Mouse (Mus musculus) MEL (cell line): ENCODE results near the gene Slc25a11. TPM values are rescaled to one million over a fixed set of nuclear protein-coding genes. Genes with fewer than 3 reads are reported as not detected.

Experiments
- DNase-seq: peaks from one replicate; pipeline ENCODE4 v3.0.0; 2011; ENCODE audit warnings: low read depth, low spot score
- H3K27ac ChIP-seq: 2 replicates; pipeline ENCODE4 v1.5.1; 2012; ENCODE audit warnings: low read depth, mild to moderate bottlenecking, control low read depth, low read length, moderate library complexity; ENCODE audit not compliant: control insufficient read depth
- H3K27me3 ChIP-seq, 2 experiments: fragments of 150-350 bp in 1 of 2; sonication (generic) in 1 of 2; 2 replicates each; pipeline ENCODE4 v1.6.1; 2012; ENCODE audit warnings: low read length in 2 of 2, mild to moderate bottlenecking in 2 of 2, improper control_type of control experiment in 1 of 2, moderate library complexity in 1 of 2; ENCODE audit not compliant: insufficient read depth in 2 of 2, control insufficient read depth in 1 of 2
- H3K36me3 ChIP-seq, 2 experiments: 2 replicates each; pipeline ENCODE4 v1.6.1; 2012 to 2014; ENCODE audit warnings: low read length in 2 of 2, improper control_type of control experiment in 1 of 2, inconsistent platforms in 1 of 2, mild to moderate bottlenecking in 1 of 2; ENCODE audit not compliant: insufficient read depth in 2 of 2, control insufficient read depth in 1 of 2
- H3K4me1 ChIP-seq, 2 experiments: fragments of 150-350 bp in 1 of 2; sonication (generic) in 1 of 2; 2 replicates each; pipeline ENCODE4 v1.6.1; 2012; ENCODE audit warnings: low read length in 2 of 2, improper control_type of control experiment in 1 of 2, mild to moderate bottlenecking in 1 of 2; ENCODE audit not compliant: insufficient read depth in 2 of 2, control insufficient read depth in 1 of 2
- H3K4me3 ChIP-seq, 2 experiments: fragments of 150-350 bp in 1 of 2; sonication (generic) in 1 of 2; 2 replicates each; pipeline ENCODE4 v1.5.1; 2012; ENCODE audit warnings: low read depth in 2 of 2, low read length in 2 of 2, mild to moderate bottlenecking in 2 of 2, moderate library complexity in 2 of 2, control low read depth in 1 of 2, improper control_type of control experiment in 1 of 2; ENCODE audit not compliant: control insufficient read depth in 1 of 2, insufficient read depth in 1 of 2
- H3K79me2 ChIP-seq: 2 replicates; pipeline ENCODE4 v1.6.1; 2012; ENCODE audit warnings: mild to moderate bottlenecking, low read length, moderate library complexity; ENCODE audit not compliant: control insufficient read depth, poor library complexity, insufficient read depth
- H3K9ac ChIP-seq: 2 replicates; pipeline ENCODE4 v1.6.1; 2012; ENCODE audit warnings: low read depth, mild to moderate bottlenecking, control low read depth, low read length, moderate library complexity; ENCODE audit not compliant: control insufficient read depth, poor library complexity, severe bottlenecking
- H3K9me3 ChIP-seq: fragments of 150-350 bp; sonication (generic); replicated peaks from 2 replicates; pipeline ENCODE4 v1.6.1; 2012; ENCODE audit warnings: mild to moderate bottlenecking, low read length, improper control_type of control experiment, moderate library complexity; ENCODE audit not compliant: insufficient read depth
- CHD1 ChIP-seq: IDR thresholded peaks from 2 replicates; pipeline ENCODE4 v1.6.1; 2012; ENCODE audit warnings: low read depth, mild to moderate bottlenecking, inconsistent platforms, low read length, improper control_type of control experiment
- CHD2 ChIP-seq: IDR thresholded peaks from 2 replicates; pipeline ENCODE4 v1.6.1; 2011; ENCODE audit warnings: low read length, improper control_type of control experiment
- E2F4 ChIP-seq: IDR thresholded peaks from 2 replicates; pipeline ENCODE4 v1.6.1; 2011; ENCODE audit warnings: low read depth, low read length, improper control_type of control experiment, borderline replicate concordance
- ELF1 ChIP-seq: IDR thresholded peaks from 2 replicates; pipeline ENCODE4 v1.6.1; 2014; ENCODE audit warnings: low read depth, mild to moderate bottlenecking, inconsistent platforms, low read length, improper control_type of control experiment, moderate library complexity
- EP300 ChIP-seq, 2 experiments: IDR thresholded peaks; 2 replicates each; pipeline ENCODE4 v1.6.1; 2011; ENCODE audit warnings: improper control_type of control experiment in 2 of 2, low read length in 2 of 2, low read depth in 1 of 2, mild to moderate bottlenecking in 1 of 2
- GABPA ChIP-seq: IDR thresholded peaks from 2 replicates; pipeline ENCODE4 v1.6.1; 2012; ENCODE audit warnings: low read depth, mild to moderate bottlenecking, inconsistent platforms, low read length, improper control_type of control experiment, moderate library complexity
- GATA1 ChIP-seq: IDR thresholded peaks from 2 replicates; pipeline ENCODE4 v1.6.1; 2011; ENCODE audit warnings: low read depth, low read length, improper control_type of control experiment
- HCFC1 ChIP-seq: IDR thresholded peaks from 2 replicates; pipeline ENCODE4 v1.6.1; 2012; ENCODE audit warnings: low read depth, mild to moderate bottlenecking, inconsistent platforms, low read length, improper control_type of control experiment, moderate library complexity
- KAT2A ChIP-seq: conservative IDR thresholded peaks from 2 replicates; pipeline ENCODE4 v1.6.1; 2012; ENCODE audit warnings: low read depth, low read length, improper control_type of control experiment, inconsistent platforms
- MAX ChIP-seq: IDR thresholded peaks from 2 replicates; pipeline ENCODE4 v1.6.1; 2011; ENCODE audit warnings: low read length, improper control_type of control experiment
- MAZ ChIP-seq: IDR thresholded peaks from 2 replicates; pipeline ENCODE4 v1.6.1; 2012; ENCODE audit warnings: low read depth, mild to moderate bottlenecking, inconsistent platforms, low read length, improper control_type of control experiment
- MXI1 ChIP-seq: IDR thresholded peaks from 2 replicates; pipeline ENCODE4 v1.6.1; 2011; ENCODE audit warnings: mild to moderate bottlenecking, low read depth, low read length, improper control_type of control experiment
- MYB ChIP-seq: IDR thresholded peaks from 2 replicates; pipeline ENCODE4 v1.6.1; 2011; ENCODE audit warnings: mild to moderate bottlenecking, low read depth, low read length, improper control_type of control experiment
- MYC ChIP-seq: IDR thresholded peaks from 2 replicates; pipeline ENCODE4 v1.6.1; 2011; ENCODE audit warnings: low read depth, mild to moderate bottlenecking, low read length, improper control_type of control experiment, moderate library complexity
- NELFE ChIP-seq: IDR thresholded peaks from 2 replicates; pipeline ENCODE4 v1.6.1; 2011; ENCODE audit warnings: low read depth, low read length, improper control_type of control experiment
- POLR2A ChIP-seq, 2 experiments: IDR thresholded peaks; 2 replicates each; pipeline ENCODE4 v1.6.1; 2011 to 2012; ENCODE audit warnings: low read length in 2 of 2, mild to moderate bottlenecking in 2 of 2, control low read depth in 1 of 2, improper control_type of control experiment in 1 of 2, low read depth in 1 of 2, moderate library complexity in 1 of 2; ENCODE audit not compliant: control insufficient read depth in 1 of 2, insufficient read depth in 1 of 2, poor library complexity in 1 of 2
- POLR2AphosphoS2 ChIP-seq: IDR thresholded peaks from 2 replicates; pipeline ENCODE4 v1.6.1; 2011; ENCODE audit warnings: low read length, improper control_type of control experiment
- SMC3 ChIP-seq: IDR thresholded peaks from 2 replicates; pipeline ENCODE4 v1.6.1; 2011; ENCODE audit warnings: low read depth, low read length, improper control_type of control experiment
- TAL1 ChIP-seq: IDR thresholded peaks from 2 replicates; pipeline ENCODE4 v1.6.1; 2012; ENCODE audit warnings: mild to moderate bottlenecking, inconsistent platforms, low read length, moderate library complexity, mixed read lengths
- USF1 ChIP-seq: IDR thresholded peaks from 2 replicates; pipeline ENCODE4 v1.6.1; 2014; ENCODE audit warnings: low read depth, mild to moderate bottlenecking, inconsistent platforms, low read length, improper control_type of control experiment, moderate library complexity
- USF2 ChIP-seq, 2 experiments: IDR thresholded peaks; 2 replicates each; pipeline ENCODE4 v1.6.1; 2011 to 2012; ENCODE audit warnings: improper control_type of control experiment in 2 of 2, low read length in 2 of 2, borderline replicate concordance in 1 of 2, inconsistent platforms in 1 of 2, low read depth in 1 of 2, mild to moderate bottlenecking in 1 of 2; ENCODE audit not compliant: insufficient read depth in 1 of 2
- polyA plus RNA-seq, 2 experiments: library from polyadenylated mRNA; stranded (reverse) in 1 of 2; unstranded in 1 of 2; fragments of >175 nt in 1 of 2; fragments of >200 nt in 1 of 2; gene quantifications; 2 replicates each; pipeline versions ENCODE4 v1.2.1 to v1.2.4; 2012; ENCODE audit warnings: low replicate concordance in 2 of 2, low read depth in 1 of 2; ENCODE audit not compliant: insufficient read length in 2 of 2, insufficient read depth in 1 of 2, missing spikeins in 1 of 2
- total RNA-seq: library from RNA; depleted of rRNA; stranded (reverse); fragments of 300-350 nt; gene quantifications from 2 replicates; pipeline ENCODE4 v1.2.3, GENCODE M21; 2012

Slc25a11 gene
- total and polyA plus RNA-seq, 3 experiments: 96.3 to 145 (median 114) TPM

GRCm38 (mm10) chr11:70679361-70679760 lies 32.1 kb upstream of the Slc25a11 start:
- Histone ChIP-seq H3K36me3 (peaks cover 0 to 5% of the 10 kb centered on the region in 2 experiments; a peak in 2 of 4 replicates), H3K27me3 (no peaks in the 10 kb centered on the region), H3K9me3 (no peaks in the 10 kb centered on the region), H3K79me2 (no peaks in the 10 kb centered on the region), H3K4me3 (no peak overlapping the region), H3K4me1 (peaks cover 0 to 4% of the 10 kb centered on the region in 2 experiments; a peak in 3 of 4 replicates), H3K9ac (no peak overlapping the region), H3K27ac (no peak overlapping the region)
- DNase-seq: no peak
- no peak for TF ChIP-seq HCFC1
- TF ChIP-seq CHD2: no peak
- no peak for TF ChIP-seq USF2 (IDR thresholded peaks at IDR 0.05; ENCODE audit: borderline replicate concordance in 1 of 2, insufficient read depth in 1 of 2, low read depth in 1 of 2, low read length in 2 of 2)
- TF ChIP-seq ELF1: no peak
- no peak for TF ChIP-seq NELFE
- TF ChIP-seq KAT2A: no peak
- TF ChIP-seq POLR2A (IDR thresholded peaks at IDR 0.05; ENCODE audit: control insufficient read depth in 1 of 2, insufficient read depth in 1 of 2, low read depth in 1 of 2, low read length in 2 of 2, poor library complexity in 1 of 2): no peak
- no peak for TF ChIP-seq GATA1
- no peak for TF ChIP-seq TAL1

- no peak overlapping the region for H3K9ac ChIP-seq
- DNase-seq: no peak
- H3K36me3 ChIP-seq: peaks cover 0 to 5% of the 10 kb centered on the region in 2 experiments; a peak in 2 of 4 replicates
- H3K4me3 ChIP-seq: no peak overlapping the region
- peaks cover 0 to 4% of the 10 kb centered on the region in 2 experiments; a peak in 3 of 4 replicates for H3K4me1 ChIP-seq
- no peaks in the 10 kb centered on the region for H3K9me3 ChIP-seq
- no peaks in the 10 kb centered on the region for H3K27me3 ChIP-seq
- H3K79me2 ChIP-seq: no peaks in the 10 kb centered on the region
- H3K27ac ChIP-seq: no peak overlapping the region
- no peak for TF ChIP-seq MYB
- TF ChIP-seq POLR2AphosphoS2: no peak
- no peak for TF ChIP-seq GATA1
- TF ChIP-seq SMC3: no peak
- no peak for TF ChIP-seq MAZ
Measured at GRCm38 (mm10) chr11:70678576-70678975, 31.3 kb upstream of the Slc25a11 start.

GRCm38 (mm10) chr11:70678092-70678491 lies 30.8 kb upstream of the Slc25a11 start:
- TF ChIP-seq USF1 (no peak), MAZ (no peak), E2F4 (no peak), MXI1 (no peak), HCFC1 (no peak), GATA1 (no peak), GABPA (no peak), USF2 (IDR thresholded peaks at IDR 0.05; ENCODE audit: borderline replicate concordance in 1 of 2, insufficient read depth in 1 of 2, low read depth in 1 of 2, low read length in 2 of 2) (no peak), CHD1 (no peak), KAT2A (no peak), MYC (no peak), MYB (no peak), EP300 (IDR thresholded peaks at IDR 0.05; ENCODE audit: low read depth in 1 of 2, low read length in 2 of 2) (no peak), SMC3 (no peak), MAX (no peak)
- Histone ChIP-seq H3K36me3 (peaks cover 0 to 5% of the 10 kb centered on the region in 2 experiments; a peak in 2 of 4 replicates), H3K27ac (no peak overlapping the region)

More at GRCm38 (mm10) chr11:70678092-70678491, 30.8 kb upstream of the Slc25a11 start:
- H3K4me3 ChIP-seq: no peak overlapping the region
- no peaks in the 10 kb centered on the region for H3K27me3 ChIP-seq
- DNase-seq: no peak
- H3K9me3 ChIP-seq: no peaks in the 10 kb centered on the region
- H3K4me1 ChIP-seq: peaks cover 0 to 4% of the 10 kb centered on the region in 2 experiments; a peak in 3 of 4 replicates
- H3K79me2 ChIP-seq: no peaks in the 10 kb centered on the region
- H3K9ac ChIP-seq: no peak overlapping the region
